22 mouse cellular contexts compared by ENCODE assay signal in genomic region chr10:107486770-107487169, GRCm38 (mm10). TPM values are rescaled to one million over a fixed set of nuclear protein-coding genes. Genes with fewer than 3 reads are reported as not detected.
DNase-seq lines count a peak whose midpoint lies in the region; ATAC-seq and TF ChIP-seq lines count a peak whose summit lies in the region.
"Had no signal": no experiment of that assay in that cellular context is flagged by ENCODE, and none has a peak within 500 bp of the region (broad histone marks: within the 10 kb centered on the region; RNA-seq: fewer than 3 reads in every experiment).

No protein-coding gene starts in this region.

- H3K4me3 ChIP-seq in lung, embryonic 16.5 days (ENCODE audit: low read length), result no peak overlapping the region
- peak overlapping the region; percentile 11; the same call in 1 of the 2 replicates for H3K4me3 ChIP-seq in embryonic facial prominence, embryonic 14.5 days (ENCODE audit: low read depth, low read length)
- H3K4me3 ChIP-seq in myocyte, result peak overlapping the region; percentile 63
- H3K4me3 ChIP-seq: erythroblast, embryonic 14.5 days; forebrain, embryonic 15.5 days; heart, embryonic 13.5 days; intestine, embryonic 15.5 days had no signal

- no peak overlapping the region for H3K27ac ChIP-seq in lung, embryonic 16.5 days (ENCODE audit: low read length)
- H3K27ac ChIP-seq in embryonic facial prominence, embryonic 14.5 days (replicated peaks; ENCODE audit: low read depth, low read length), result no peak overlapping the region
- H3K27ac ChIP-seq: forebrain, embryonic 15.5 days; heart, embryonic 13.5 days; hindbrain, embryonic 14.5 days; intestine, embryonic 15.5 days; macrophage had no signal

- H3K9me3 ChIP-seq in lung, embryonic 16.5 days (ENCODE audit: control insufficient read depth, low read length), result no peaks in the 10 kb centered on the region
- no peaks in the 10 kb centered on the region for H3K9me3 ChIP-seq in embryonic facial prominence, embryonic 14.5 days (ENCODE audit: control insufficient read depth, low read length)
- H3K9me3 ChIP-seq: forebrain, embryonic 15.5 days; heart, embryonic 13.5 days; intestine, embryonic 15.5 days had no signal

- H3K36me3 ChIP-seq in lung, embryonic 16.5 days (ENCODE audit: control insufficient read depth, insufficient read depth, low read length), result no peaks in the 10 kb centered on the region
- no peaks in the 10 kb centered on the region for H3K36me3 ChIP-seq in embryonic facial prominence, embryonic 14.5 days (ENCODE audit: control insufficient read depth, insufficient read depth, low read length)
- H3K36me3 ChIP-seq in myocyte (ENCODE audit: control insufficient read depth, insufficient read depth), result no peaks in the 10 kb centered on the region
- H3K36me3 ChIP-seq: forebrain, embryonic 15.5 days; heart, embryonic 13.5 days; intestine, embryonic 15.5 days had no signal

- no peak for ATAC-seq in lung, embryonic 16.5 days (ENCODE audit: low read depth)
- ATAC-seq in embryonic facial prominence, embryonic 14.5 days (ENCODE audit: low read depth), result no peak
- ATAC-seq: forebrain, embryonic 15.5 days; intestine, embryonic 15.5 days had no signal

- H3ac ChIP-seq in myocyte (ENCODE audit: control insufficient read depth, insufficient read length), result no peak overlapping the region

- H3K27me3 ChIP-seq in lung, embryonic 16.5 days (ENCODE audit: control insufficient read depth, insufficient read depth, low read depth, low read length), result no peaks in the 10 kb centered on the region
- H3K27me3 ChIP-seq in embryonic facial prominence, embryonic 14.5 days (replicated peaks; ENCODE audit: control insufficient read depth, insufficient read depth, low read length), result peaks cover 7% of the 10 kb centered on the region; the same call in 1 of the 2 replicates
- no peaks in the 10 kb centered on the region for H3K27me3 ChIP-seq in myocyte (ENCODE audit: control insufficient read depth, insufficient read depth, insufficient read length)
- H3K27me3 ChIP-seq: forebrain, embryonic 15.5 days; heart, embryonic 13.5 days; intestine, embryonic 15.5 days had no signal

- no peak for TF ChIP-seq POLR2A in myocyte (IDR thresholded peaks at IDR 0.05; ENCODE audit: insufficient read length, low read depth)

- no peaks in the 10 kb centered on the region for H3K4me1 ChIP-seq in lung, embryonic 16.5 days (replicated peaks; ENCODE audit: control insufficient read depth, insufficient read depth, low read length)
- H3K4me1 ChIP-seq in embryonic facial prominence, embryonic 14.5 days (ENCODE audit: control insufficient read depth, insufficient read depth, low read length), result no peaks in the 10 kb centered on the region
- H3K4me1 ChIP-seq: forebrain, embryonic 15.5 days; heart, embryonic 13.5 days; intestine, embryonic 15.5 days had no signal

- WGBS in lung, embryonic 16.5 days, result 43% methylated on average over 12 of the region's 12 CpGs
- 32% methylated on average over 12 of the region's 12 CpGs for WGBS in embryonic facial prominence, embryonic 14.5 days

- H3K4me2 ChIP-seq in lung, embryonic 16.5 days (ENCODE audit: low read depth, low read length), result peak overlapping the region; percentile 11; the same call in 1 of the 2 replicates
- peak overlapping the region; percentile 33 for H3K4me2 ChIP-seq in embryonic facial prominence, embryonic 14.5 days (ENCODE audit: low read depth, low read length)
- H3K4me2 ChIP-seq in myocyte (ENCODE audit: low read depth), result peak overlapping the region; percentile 79
- H3K4me2 ChIP-seq: forebrain, embryonic 15.5 days; heart, embryonic 13.5 days; hindbrain, embryonic 14.5 days; intestine, embryonic 15.5 days; midbrain, embryonic 11.5 days had no signal

- peaks cover 65% of the 10 kb centered on the region for H3K79me2 ChIP-seq in myocyte (ENCODE audit: control insufficient read depth, insufficient read depth)

- H3K9ac ChIP-seq in lung, embryonic 16.5 days (ENCODE audit: low read length), result no peak overlapping the region
- no peak overlapping the region for H3K9ac ChIP-seq in embryonic facial prominence, embryonic 14.5 days (ENCODE audit: low read depth, low read length)
- H3K9ac ChIP-seq: forebrain, embryonic 15.5 days; heart, embryonic 13.5 days; hindbrain, embryonic 14.5 days; intestine, embryonic 15.5 days had no signal

- peak; percentile 85 for DNase-seq in heart, adult 11 months
- DNase-seq in heart, postnatal 14 days, result no peak
- no peak for DNase-seq in lung, postnatal 14 days
- peak; percentile 60 for DNase-seq in embryonic facial prominence, embryonic 14.5 days (ENCODE audit: low spot score)
- no peak for DNase-seq in layer of hippocampus, adult 11-12 months (ENCODE audit: low spot score)
- DNase-seq: adrenal gland, adult 2 months; cerebellum, adult 9-10 months; heart, adult 18-20 months; heart, postnatal 36 days; liver; thymus, postnatal 36 days had no signal

- intact Hi-C loops in heart, postnatal 14 days (cut with DNase I), result no loop called here

TF ChIP-seq in myocyte, 11 proteins besides CTCF, POLR2A, EP300 and RAD21:
- no peak for TF ChIP-seq TCF12 (IDR thresholded peaks at IDR 0.05; ENCODE audit: insufficient read depth, poor library complexity, severe bottlenecking)
- no peak for TF ChIP-seq CEBPB (IDR thresholded peaks at IDR 0.05; ENCODE audit: insufficient read depth, poor library complexity, severe bottlenecking)
- no peak for TF ChIP-seq USF1 (IDR thresholded peaks at IDR 0.05; ENCODE audit: low read depth)
- TF ChIP-seq POLR2AphosphoS2 (IDR thresholded peaks at IDR 0.05; ENCODE audit: insufficient read length, low read depth), result peak; percentile 61
- TF ChIP-seq TCF3 (IDR thresholded peaks at IDR 0.05; ENCODE audit: insufficient read length, low read depth), result no peak
- TF ChIP-seq MYOG (IDR thresholded peaks at IDR 0.05; ENCODE audit: control insufficient read depth in 1 of 3, insufficient read depth in 1 of 3, insufficient read length in 2 of 3, low read depth in 2 of 3), result no peak
- no peak for TF ChIP-seq SRF (IDR thresholded peaks at IDR 0.05; ENCODE audit: control insufficient read depth, insufficient read length, low read depth)
- no peak for TF ChIP-seq E2F4 (IDR thresholded peaks at IDR 0.05; ENCODE audit: insufficient read depth)

RNA-seq across cellular contexts. Expression of gene Myf5, which starts 0.8 kb away (rescaled TPM):
- total RNA-seq in heart, postnatal 14 days (2021), result not detected
- polyA plus RNA-seq in lung, embryonic 16.5 days (2015; fragmentation: Nextera tagmentation; extraction: Ambion mirVana), result 0.30 and 0.72 TPM in 2 replicates
- 22.1 and 22.5 TPM in 2 replicates for polyA plus RNA-seq in embryonic facial prominence, embryonic 14.5 days (2014; fragmentation: Nextera tagmentation; extraction: Ambion mirVana)
- polyA plus RNA-seq in myocyte (2012; fragmentation: generic; extraction: Trizol), result 10.2 TPM
- total RNA-seq: adrenal gland, adult 2 months; heart, adult 18-20 months; heart, postnatal 36 days; layer of hippocampus, postnatal 10 days; left cerebral cortex, adult 8-10 months had no signal
- polyA plus RNA-seq: adrenal gland, adult 2 months; erythroblast, embryonic 14.5 days; forebrain, embryonic 15.5 days; macrophage had no signal

RNA-seq across cellular contexts. Expression of gene Myf6, which starts 7.8 kb away (rescaled TPM):
- not detected for total RNA-seq in heart, postnatal 14 days (2021)
- polyA plus RNA-seq in lung, embryonic 16.5 days (2015; fragmentation: Nextera tagmentation; extraction: Ambion mirVana), result 0.70 and 2.4 TPM in 2 replicates
- polyA plus RNA-seq in embryonic facial prominence, embryonic 14.5 days (2014; fragmentation: Nextera tagmentation; extraction: Ambion mirVana), result 20.2 and 28.9 TPM in 2 replicates
- 4.4 TPM for polyA plus RNA-seq in myocyte (2012; fragmentation: generic; extraction: Trizol)
- total RNA-seq: adrenal gland, adult 2 months; heart, adult 18-20 months; heart, postnatal 36 days; layer of hippocampus, postnatal 10 days had no signal
- polyA plus RNA-seq: adrenal gland, adult 2 months; erythroblast, embryonic 14.5 days; forebrain, embryonic 15.5 days; hindbrain, embryonic 14.5 days; macrophage; midbrain, embryonic 11.5 days had no signal

Comparison
In these comparisons a context has a peak if more than half of its experiments do, and no peak if none do; other contexts are left out.
1. DNase-seq: peak in heart, adult 11 months (single experiment) and embryonic facial prominence, embryonic 14.5 days (single experiment); none in heart, postnatal 14 days (0 of 2), lung, postnatal 14 days (single experiment) and layer of hippocampus, adult 11-12 months (single experiment).
2. H3K4me2 ChIP-seq: peak in every context shown above with its lines; median percentile 79 in myocyte; 33 in embryonic facial prominence, embryonic 14.5 days; 11 in lung, embryonic 16.5 days.